Mouse (Mus musculus): ENCODE data around the gene Dld.

DNA sequence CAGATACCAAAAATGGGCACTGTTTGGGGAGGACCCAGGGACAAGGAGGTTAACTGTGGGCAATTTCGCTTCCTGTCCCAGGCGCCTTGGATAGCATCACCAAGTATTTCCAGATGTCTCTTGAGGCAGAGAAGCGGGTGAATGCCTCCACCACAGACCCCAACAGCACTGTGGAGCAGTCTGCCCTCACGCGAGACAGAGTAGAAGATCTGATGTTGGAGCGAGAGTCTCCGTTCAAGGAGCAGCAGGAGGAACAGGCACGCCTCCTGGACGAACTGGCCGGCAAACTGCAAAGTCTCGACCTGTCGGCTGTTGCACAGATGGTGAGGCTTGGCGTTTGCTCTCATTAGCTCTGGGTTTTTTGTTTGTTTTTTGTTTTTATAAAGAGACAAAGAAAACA lies 30.4 kb downstream of the Dld start:
- no peak for TF ChIP-seq USF1 (IDR thresholded peaks at IDR 0.05; ENCODE audit: low read depth)
- no peak for TF ChIP-seq POLR2A (IDR thresholded peaks at IDR 0.05; ENCODE audit: insufficient read length, low read depth)
- TF ChIP-seq MAX (IDR thresholded peaks at IDR 0.05; ENCODE audit: low read depth): no peak

All from myocyte (in vitro differentiated cells).